Mouse (Mus musculus): ENCODE measurements around the gene Gm12166. TPM values are rescaled to one million over a fixed set of nuclear protein-coding genes. Genes with fewer than 3 reads are reported as not detected.
"Not testable (repeated sequence)": the region's sequence is repeated elsewhere in the genome, so short reads cannot be mapped to it uniquely, and the experiment has no call there.

Gene Gm12166
- 9.4 and 28.6 TPM in 2 replicates for polyA plus RNA-seq (2012; rRNA removed)

DNA sequence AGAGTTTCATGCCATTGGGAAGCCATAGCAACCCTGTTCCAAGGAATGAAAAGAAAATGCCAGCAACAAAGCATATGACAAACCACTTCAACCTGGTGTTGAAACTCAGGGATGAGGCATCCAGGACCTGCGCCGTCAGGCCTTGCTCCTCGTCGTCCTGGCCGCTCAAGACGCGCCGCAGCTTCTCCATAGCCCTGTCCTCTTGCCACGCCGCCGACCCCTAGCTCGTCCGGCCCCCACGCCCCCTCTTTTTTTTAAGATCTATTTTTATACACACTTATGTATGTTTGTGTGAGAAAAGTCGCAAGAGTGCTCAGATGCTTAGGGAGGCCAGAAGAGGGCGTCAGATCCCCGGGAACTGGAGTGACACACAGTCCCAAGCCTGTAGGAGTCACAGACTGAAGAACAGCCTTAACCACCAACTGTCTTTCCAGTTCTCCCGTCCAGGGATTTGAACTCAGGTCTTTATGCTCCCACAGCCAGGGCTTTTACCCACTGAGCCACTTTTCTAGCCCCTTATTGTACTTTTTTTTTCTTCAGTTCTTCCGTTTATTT, at the start of gene Gm12166:
TSS of gene Gm12166 (minus strand) at position 217 of the 555 bp plus-strand sequence.
- H3K27me3 ChIP-seq (ENCODE audit: control insufficient read depth, insufficient read depth, low read length); H3K4me1 ChIP-seq (ENCODE audit: control insufficient read depth, insufficient read depth, insufficient read length); H3K27ac ChIP-seq (ENCODE audit: insufficient read depth, low read length); H3K36me3 ChIP-seq (ENCODE audit: control insufficient read depth, insufficient read depth, low read length); H3K4me3 ChIP-seq (ENCODE audit: extremely low read depth, insufficient read depth, insufficient read length): not testable (repeated sequence)
- peak in 1 of 2 experiments; percentile 73 for DNase-seq (ENCODE audit: low read depth in 1 of 2, low spot score in 2 of 2)
- 50% methylated on average over 19 of the region's 19 CpGs for WGBS
- TF ChIP-seq CTCF (IDR thresholded peaks at IDR 0.05; ENCODE audit: extremely low read depth, insufficient read depth, insufficient read length, insufficient replicate concordance), result peak; percentile 74; the same call in 1 of the 2 replicates

DNA sequence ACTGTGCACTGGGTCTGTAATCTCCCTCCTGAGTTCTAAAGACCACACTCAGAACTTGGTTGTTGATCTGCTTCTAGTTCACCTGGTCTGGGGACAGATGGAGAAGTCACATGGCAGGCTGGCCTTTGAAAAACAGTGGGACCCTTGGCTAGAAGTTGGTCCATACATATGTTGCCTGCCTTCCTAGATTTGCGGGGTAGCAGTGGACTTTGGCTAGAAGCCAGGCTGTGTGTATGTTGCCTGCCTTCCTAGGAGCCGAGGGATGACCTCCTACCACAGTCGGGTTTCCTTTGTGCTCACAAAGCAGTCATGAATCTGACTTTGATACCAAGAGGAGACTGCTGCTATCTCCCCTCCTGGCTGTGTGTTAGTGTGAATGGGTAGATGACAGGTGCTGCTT, 44.9 kb upstream of the Gm12166 start:
- H3K27ac ChIP-seq (ENCODE audit: insufficient read depth, low read length), result no peak overlapping the region
- DNase-seq (ENCODE audit: low read depth in 1 of 2, low spot score in 2 of 2), result no peak
- H3K4me3 ChIP-seq (ENCODE audit: extremely low read depth, insufficient read depth, insufficient read length), result no peak overlapping the region
- TF ChIP-seq POLR2A (IDR thresholded peaks at IDR 0.05; ENCODE audit: low read depth, low read length), result no peak
- 88% methylated on average over 3 of the region's 3 CpGs for WGBS
- H3K4me1 ChIP-seq (ENCODE audit: control insufficient read depth, insufficient read depth, insufficient read length), result no peaks in the 10 kb centered on the region
- H3K36me3 ChIP-seq (ENCODE audit: control insufficient read depth, insufficient read depth, low read length), result peaks cover 17% of the 10 kb centered on the region
- no peaks in the 10 kb centered on the region for H3K27me3 ChIP-seq (ENCODE audit: control insufficient read depth, insufficient read depth, low read length)

DNA sequence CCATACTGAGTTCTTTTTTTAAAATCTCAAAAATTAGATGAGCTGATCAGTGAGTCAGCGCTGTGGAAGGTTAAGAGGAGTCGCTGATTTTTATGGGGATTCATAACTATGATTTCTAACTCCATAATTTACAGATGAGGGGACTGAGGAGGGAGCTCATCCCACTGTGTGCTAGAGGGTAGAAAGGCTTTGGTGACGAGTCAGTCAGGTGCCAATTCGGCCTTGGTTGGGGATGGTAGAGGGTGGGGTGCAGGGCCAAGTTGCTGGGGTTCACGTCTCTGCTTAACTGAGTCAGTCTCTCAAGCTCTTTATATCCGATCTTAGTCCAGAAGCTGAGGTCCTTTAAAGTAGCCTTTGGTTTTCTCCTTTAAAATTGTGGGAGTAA, 44.1 kb upstream of the Gm12166 start:
- DNase-seq (ENCODE audit: low read depth in 1 of 2, low spot score in 2 of 2), result no peak
- Histone ChIP-seq H3K4me3 (ENCODE audit: extremely low read depth, insufficient read depth, insufficient read length) (no peak overlapping the region), H3K36me3 (ENCODE audit: control insufficient read depth, insufficient read depth, low read length) (peaks cover 15% of the 10 kb centered on the region), H3K4me1 (ENCODE audit: control insufficient read depth, insufficient read depth, insufficient read length) (no peaks in the 10 kb centered on the region), H3K27me3 (ENCODE audit: control insufficient read depth, insufficient read depth, low read length) (no peaks in the 10 kb centered on the region), H3K27ac (ENCODE audit: insufficient read depth, low read length) (no peak overlapping the region)
- WGBS, result 93% methylated on average over 6 of the region's 6 CpGs
- TF ChIP-seq POLR2A (IDR thresholded peaks at IDR 0.05; ENCODE audit: low read depth, low read length) (no peak), CTCF (IDR thresholded peaks at IDR 0.05; ENCODE audit: extremely low read depth, insufficient read depth, insufficient read length, insufficient replicate concordance) (no peak)

DNA sequence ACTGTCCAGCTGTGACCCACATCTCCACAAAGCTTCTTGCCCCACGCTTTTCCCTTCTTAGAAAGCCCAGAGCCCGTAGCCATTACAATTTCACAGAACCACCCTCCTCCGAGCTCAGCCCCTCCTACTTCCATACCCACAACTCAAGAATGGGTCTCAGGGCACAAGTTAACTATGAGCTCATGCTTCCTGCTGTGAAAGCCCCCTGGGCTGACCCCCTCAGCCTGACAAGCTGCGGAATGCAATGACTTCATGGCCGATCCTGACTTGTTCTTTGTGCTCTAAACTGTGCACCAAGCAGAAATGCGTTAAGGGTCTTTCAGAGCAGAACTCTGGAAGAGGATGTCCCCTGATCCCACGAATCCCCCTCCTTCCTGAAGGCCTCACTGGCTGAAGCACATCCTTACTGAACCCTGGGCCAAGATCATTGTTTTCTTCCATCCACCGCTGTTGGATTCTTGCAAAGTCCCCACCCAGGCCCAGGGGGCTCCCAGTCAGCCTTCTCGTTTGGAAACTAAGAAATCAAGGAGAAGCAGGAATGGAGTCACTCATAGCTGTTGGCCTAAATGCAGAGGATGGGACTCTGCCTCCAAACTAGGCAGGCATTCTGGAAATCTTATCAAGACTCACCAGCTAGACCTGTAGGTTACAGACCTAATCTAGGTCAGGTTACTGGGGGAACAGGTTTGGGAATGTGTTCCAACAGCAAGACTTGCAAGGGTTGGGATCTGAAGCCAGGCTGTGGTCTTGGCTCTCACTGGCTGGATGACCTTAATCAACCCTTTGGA, 43.5 kb upstream of the Gm12166 start:
- peaks cover 12% of the 10 kb centered on the region for H3K36me3 ChIP-seq (ENCODE audit: control insufficient read depth, insufficient read depth, low read length)
- no peak overlapping the region for H3K4me3 ChIP-seq (ENCODE audit: extremely low read depth, insufficient read depth, insufficient read length)
- H3K27ac ChIP-seq (ENCODE audit: insufficient read depth, low read length), result no peak overlapping the region
- DNase-seq (ENCODE audit: low read depth in 1 of 2, low spot score in 2 of 2), result no peak
- TF ChIP-seq POLR2A (IDR thresholded peaks at IDR 0.05; ENCODE audit: low read depth, low read length) (no peak), CTCF (IDR thresholded peaks at IDR 0.05; ENCODE audit: extremely low read depth, insufficient read depth, insufficient read length, insufficient replicate concordance) (no peak)
- 67% methylated on average over 9 of the region's 9 CpGs for WGBS
- no peaks in the 10 kb centered on the region for H3K27me3 ChIP-seq (ENCODE audit: control insufficient read depth, insufficient read depth, low read length)
- H3K4me1 ChIP-seq (ENCODE audit: control insufficient read depth, insufficient read depth, insufficient read length), result peaks cover 4% of the 10 kb centered on the region; the same call in 1 of the 2 replicates

DNA sequence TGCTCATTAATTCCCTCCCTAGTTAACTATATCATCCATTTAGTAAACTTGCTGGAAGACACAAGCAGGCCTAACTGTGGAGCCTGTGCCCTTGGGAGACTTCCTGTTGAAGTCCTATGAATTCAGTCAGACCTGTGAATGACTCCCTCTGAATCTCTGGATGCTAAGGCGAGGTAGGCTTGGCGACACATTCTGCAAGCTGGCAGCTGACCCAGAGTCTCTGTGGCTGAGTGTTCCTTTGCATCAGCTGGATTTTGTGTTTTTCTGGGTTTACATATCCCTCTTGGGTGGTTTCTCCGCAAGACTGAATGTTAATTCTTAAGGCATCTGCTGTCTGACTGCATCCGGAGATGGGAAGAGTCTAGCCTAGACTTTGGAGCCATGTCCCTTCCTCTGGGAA, 40.0 kb upstream of the Gm12166 start:
- Histone ChIP-seq H3K4me1 (ENCODE audit: control insufficient read depth, insufficient read depth, insufficient read length) (peaks cover 16% of the 10 kb centered on the region; the same call in 1 of the 2 replicates), H3K27ac (ENCODE audit: insufficient read depth, low read length) (no peak overlapping the region), H3K36me3 (ENCODE audit: control insufficient read depth, insufficient read depth, low read length) (peaks cover 5% of the 10 kb centered on the region), H3K4me3 (ENCODE audit: extremely low read depth, insufficient read depth, insufficient read length) (no peak overlapping the region), H3K27me3 (ENCODE audit: control insufficient read depth, insufficient read depth, low read length) (no peaks in the 10 kb centered on the region)
- WGBS, result 92% methylated on average over 4 of the region's 4 CpGs
- TF ChIP-seq CTCF (IDR thresholded peaks at IDR 0.05; ENCODE audit: extremely low read depth, insufficient read depth, insufficient read length, insufficient replicate concordance) (no peak), POLR2A (IDR thresholded peaks at IDR 0.05; ENCODE audit: low read depth, low read length) (no peak)
- no peak for DNase-seq (ENCODE audit: low read depth in 1 of 2, low spot score in 2 of 2)

DNA sequence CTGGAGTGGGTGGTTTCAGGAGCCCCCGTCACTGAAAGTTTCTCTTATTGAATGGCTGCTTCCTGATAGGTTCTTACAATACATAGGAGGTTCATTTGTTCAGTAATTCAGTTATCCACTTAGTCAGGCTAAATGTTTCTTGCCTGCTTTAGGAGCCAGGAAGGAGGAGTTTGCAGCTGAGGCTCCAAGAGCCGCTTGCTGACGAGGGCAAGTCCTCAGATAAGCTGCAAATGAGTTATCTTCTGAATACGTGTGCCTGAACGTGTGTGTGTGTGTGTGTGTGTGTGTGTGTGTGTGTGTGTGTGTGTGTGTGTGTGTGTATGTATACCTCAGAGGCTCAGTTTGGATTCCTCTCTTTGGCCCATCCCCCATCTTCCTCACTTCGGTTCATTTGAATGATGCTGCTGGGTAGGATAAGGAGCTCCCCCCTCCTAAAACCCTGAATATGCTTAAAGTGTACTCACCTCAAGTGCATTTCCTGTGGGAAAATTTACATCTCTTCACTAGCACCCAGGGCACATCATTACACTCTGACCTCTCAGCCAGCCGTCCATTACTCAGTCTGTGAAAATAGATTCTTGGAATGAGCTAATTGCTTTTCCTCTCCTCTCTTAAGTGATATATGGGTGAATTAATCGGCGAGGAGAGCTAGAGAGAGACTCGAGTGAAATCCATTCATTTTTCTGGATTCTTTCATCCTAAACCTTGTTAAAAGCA, 39.0 kb upstream of the Gm12166 start:
- Histone ChIP-seq H3K27me3 (ENCODE audit: control insufficient read depth, insufficient read depth, low read length) (no peaks in the 10 kb centered on the region), H3K36me3 (ENCODE audit: control insufficient read depth, insufficient read depth, low read length) (peaks cover 3% of the 10 kb centered on the region), H3K4me1 (ENCODE audit: control insufficient read depth, insufficient read depth, insufficient read length) (peaks cover 21% of the 10 kb centered on the region), H3K27ac (ENCODE audit: insufficient read depth, low read length) (peak overlapping the region; percentile 79), H3K4me3 (ENCODE audit: extremely low read depth, insufficient read depth, insufficient read length) (no peak overlapping the region)
- WGBS, result 71% methylated on average over 10 of the region's 10 CpGs
- TF ChIP-seq POLR2A (IDR thresholded peaks at IDR 0.05; ENCODE audit: low read depth, low read length) (no peak), CTCF (IDR thresholded peaks at IDR 0.05; ENCODE audit: extremely low read depth, insufficient read depth, insufficient read length, insufficient replicate concordance) (no peak)
- no peak for DNase-seq (ENCODE audit: low read depth in 1 of 2, low spot score in 2 of 2)
